Mouse (Mus musculus) liver, embryonic 14.5 days (tissue): Measurements from ENCODE around the gene Qrich1. TPM values are rescaled to one million over a fixed set of nuclear protein-coding genes. Genes with fewer than 3 reads are reported as not detected.

Experiments used
- ATAC-seq: fragments of 200-750 bp; cut with Nextera tagmentation; 2 replicates; pipeline ENCODE4 v1.8.0; 2017; ENCODE audit warnings: moderate number of reproducible peaks, mild to moderate bottlenecking, moderate library complexity; ENCODE audit not compliant: insufficient read depth
- DNase-seq, 3 experiments: peaks; one replicate each; pipeline ENCODE4 v3.0.0-alpha.2; 2012 to 2013; ENCODE audit warnings: low read depth in 3 of 3, low spot score in 3 of 3
- H3K27ac ChIP-seq: fragments of 300-500 bp; sonication (generic); 2 replicates; pipeline ENCODE4 v1.5.1; 2014; ENCODE audit warnings: moderate library complexity, mild to moderate bottlenecking, control low read depth, inconsistent platforms
- H3K27me3 ChIP-seq: fragments of 300-500 bp; sonication (generic); 2 replicates; pipeline ENCODE4 v1.6.1; 2014; ENCODE audit warnings: mild to moderate bottlenecking, low read length, moderate library complexity; ENCODE audit not compliant: control insufficient read depth, insufficient read depth
- H3K36me3 ChIP-seq: fragments of 300-500 bp; sonication (generic); replicated peaks from 2 replicates; pipeline ENCODE4 v1.6.1; 2014; ENCODE audit warnings: low read depth; ENCODE audit not compliant: control insufficient read depth, insufficient read depth
- H3K4me1 ChIP-seq, 2 experiments: fragments of 200-500 bp in 1 of 2; fragments of 300-500 bp in 1 of 2; sonication (generic) in 1 of 2; replicated peaks; 2 replicates each; pipeline ENCODE4 v1.6.1; 2012 to 2014; ENCODE audit warnings: antibody characterized with exemption in 1 of 2, inconsistent platforms in 1 of 2, low read length in 1 of 2; ENCODE audit not compliant: control insufficient read depth in 2 of 2, insufficient read depth in 2 of 2
- H3K4me2 ChIP-seq: fragments of 300-500 bp; sonication (generic); 2 replicates; pipeline ENCODE4 v1.6.1; 2014; ENCODE audit warnings: low read depth, mild to moderate bottlenecking, control low read depth, moderate library complexity
- H3K4me3 ChIP-seq, 2 experiments: fragments of 200-500 bp in 1 of 2; fragments of 300-500 bp in 1 of 2; sonication (generic) in 1 of 2; 2 replicates each; pipeline ENCODE4 v1.5.1; 2012 to 2014; ENCODE audit warnings: low read depth in 2 of 2, low read length in 2 of 2, mild to moderate bottlenecking in 2 of 2, control low read depth in 1 of 2, inconsistent platforms in 1 of 2, moderate library complexity in 1 of 2; ENCODE audit not compliant: insufficient read depth in 1 of 2
- H3K9ac ChIP-seq: fragments of 300-500 bp; sonication (generic); replicated peaks from 2 replicates; pipeline ENCODE4 v1.6.1; 2014; ENCODE audit warnings: mild to moderate bottlenecking, control low read depth, moderate library complexity
- H3K9me3 ChIP-seq: fragments of 300-500 bp; sonication (generic); 2 replicates; pipeline ENCODE4 v1.6.1; 2016; ENCODE audit warnings: low read length, mixed read lengths; ENCODE audit not compliant: control insufficient read depth
- CTCF ChIP-seq: IDR thresholded peaks from 2 replicates; pipeline ENCODE4 v1.5.1; 2016; ENCODE audit warnings: antibody characterized with exemption, low read depth, control low read depth
- EP300 ChIP-seq: IDR thresholded peaks from 2 replicates; pipeline ENCODE4 v1.6.1; 2016; ENCODE audit warnings: antibody characterized with exemption, low read depth
- WGBS: fragments of 180-500 bp; shearing (Covaris S2); extraction: QIAGEN DNeasy Blood & Tissue Kit; methylation state at CpG from one replicate; pipeline ENCODE4 v1.1.7; 2014; ENCODE audit not compliant: insufficient replicate concordance; 5-methylcytosine and 5-hydroxymethylcytosine counted together
- polyA plus RNA-seq, 2 experiments: library from polyadenylated mRNA; depleted of rRNA in 1 of 2; stranded (reverse) in 1 of 2; unstranded in 1 of 2; fragments of >200 nt; fragmentation: Nextera tagmentation in 1 of 2; extraction: Ambion mirVana in 1 of 2; gene quantifications; 2 replicates each; pipeline versions ENCODE4 v1.2.1 to v1.2.3; 2012 to 2014

Qrich1 gene
- polyA plus RNA-seq, 2 experiments: 39.8 to 40.6 TPM

DNA sequence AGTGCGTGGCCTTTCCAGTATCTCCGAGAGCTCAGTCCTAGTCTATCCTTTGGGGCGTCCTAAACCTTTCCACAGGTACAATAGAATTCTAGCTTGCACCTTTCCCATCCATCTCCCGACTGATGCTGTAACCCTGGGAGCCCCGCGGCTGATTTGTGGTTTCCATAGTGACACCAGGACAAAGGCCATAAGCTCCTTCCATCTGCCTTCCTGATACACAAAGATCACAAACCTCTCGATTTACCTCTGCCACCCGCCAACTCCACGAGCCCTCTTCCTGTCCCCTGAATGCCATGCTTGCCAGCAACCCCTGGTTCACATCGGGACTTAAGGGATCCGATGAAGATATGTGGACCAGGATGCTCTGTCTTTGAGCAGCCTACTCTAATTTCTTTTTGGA is 37.4 kb upstream of the Qrich1 start:
- H3K4me3 ChIP-seq: no peak overlapping the region; a peak in 1 of 4 replicates
- WGBS: 32% methylated on average over 11 of the region's 11 CpGs

DNA sequence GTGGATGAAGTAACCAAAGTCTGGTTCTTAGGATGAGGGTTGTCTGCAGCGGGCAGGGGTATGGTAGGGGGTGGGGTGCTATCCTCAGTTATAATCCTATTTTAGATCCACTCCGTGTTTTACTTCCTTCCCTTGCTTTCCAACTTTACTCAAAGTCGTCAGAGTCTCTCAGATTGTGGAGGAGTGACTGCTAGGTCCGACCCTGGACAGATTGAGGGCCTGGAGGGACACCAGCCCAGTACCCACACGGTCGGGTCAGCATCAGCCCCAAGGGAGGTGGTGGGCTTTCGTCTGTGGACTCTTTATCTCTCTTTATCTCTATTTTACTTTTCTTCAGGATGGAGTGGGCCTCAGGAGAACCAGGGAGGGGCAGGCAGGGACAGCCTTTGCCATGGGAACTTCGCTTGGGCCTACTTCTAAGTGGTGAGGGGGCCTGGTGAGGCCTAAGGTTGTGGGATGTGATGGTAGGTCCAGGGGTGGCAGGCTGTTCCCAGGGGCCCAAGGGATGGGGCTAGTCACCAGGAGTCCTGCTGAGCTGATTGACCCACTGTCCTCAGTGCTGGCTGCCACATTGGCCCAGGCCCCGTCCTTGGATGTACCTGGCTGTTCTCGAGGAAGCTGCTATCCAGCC is 36.8 kb upstream of the Qrich1 start, which contains the start of gene Lamb2:
Gene Lamb2, plus strand, starts transcription at position 16 of the 631 bp plus-strand sequence.
- no peak for ATAC-seq
- peak within 1 kb of the TSS; percentile 50 to 61 for H3K4me3 ChIP-seq
- no peak within 1 kb of the TSS; the same call in 1 of the 2 replicates for H3K9ac ChIP-seq
- H3K4me1 ChIP-seq: peaks cover 0 to 6% of the 10 kb centered on the region in 2 experiments; a peak in 1 of 4 replicates
- peak within 1 kb of the TSS; percentile 50 for H3K4me2 ChIP-seq
- no peaks in the 10 kb centered on the region for H3K36me3 ChIP-seq
- no peak within 1 kb of the TSS for H3K27ac ChIP-seq
- DNase-seq: no peak
- WGBS: 29% methylated on average over 10 of the region's 10 CpGs
- TF ChIP-seq EP300: no peak
- TF ChIP-seq CTCF: no peak
- no peaks in the 10 kb centered on the region; the same call in 1 of the 2 replicates for H3K27me3 ChIP-seq
- no peaks in the 10 kb centered on the region for H3K9me3 ChIP-seq

More for the DNA sequence above, 37.4 kb upstream of the Qrich1 start:
- no peak for TF ChIP-seq EP300
- no peak for TF ChIP-seq CTCF
- H3K9me3 ChIP-seq: no peaks in the 10 kb centered on the region
- DNase-seq (no peak), ATAC-seq (no peak)
- H3K4me1 ChIP-seq: peaks cover 0 to 6% of the 10 kb centered on the region in 2 experiments; a peak in 1 of 4 replicates
- H3K9ac ChIP-seq: no peak overlapping the region
- no peaks in the 10 kb centered on the region for H3K36me3 ChIP-seq
- peak overlapping the region; percentile 50 for H3K4me2 ChIP-seq
- H3K27me3 ChIP-seq: no peaks in the 10 kb centered on the region; the same call in 1 of the 2 replicates
- H3K27ac ChIP-seq: no peak overlapping the region

DNA sequence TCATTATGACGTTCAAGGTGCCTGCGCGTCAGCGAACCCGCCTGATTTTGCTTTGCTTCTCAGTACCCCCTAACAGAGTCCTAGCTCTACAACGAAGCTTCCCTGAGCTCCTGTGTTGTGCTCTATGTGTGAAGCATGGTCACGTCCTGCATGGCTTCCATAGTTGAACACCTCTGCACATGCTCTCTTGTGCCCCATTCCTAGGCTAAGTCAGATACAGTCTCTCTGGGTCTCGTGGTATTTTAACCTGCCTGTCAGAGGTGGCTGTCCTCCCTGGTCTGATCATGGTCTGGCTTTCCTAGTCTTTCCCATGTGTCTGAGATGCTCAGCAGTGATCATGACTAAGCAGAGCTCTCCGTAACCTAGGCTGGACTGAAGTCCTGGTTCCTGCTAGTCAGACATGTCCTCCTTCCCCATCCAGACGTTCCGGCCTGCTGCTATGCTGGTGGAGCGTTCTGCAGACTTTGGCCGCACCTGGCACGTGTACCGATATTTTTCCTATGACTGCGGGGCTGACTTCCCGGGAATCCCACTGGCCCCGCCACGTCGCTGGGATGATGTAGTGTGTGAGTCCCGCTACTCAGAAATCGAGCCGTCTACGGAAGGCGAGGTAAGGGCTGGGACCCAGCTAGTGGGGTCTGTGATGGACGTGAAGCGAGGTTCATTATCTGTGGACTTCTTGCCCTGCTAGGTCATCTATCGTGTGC is 35.6 kb upstream of the Qrich1 start:
- Histone ChIP-seq H3K36me3 (no peaks in the 10 kb centered on the region), H3K4me2 (no peak overlapping the region), H3K27ac (no peak overlapping the region), H3K9ac (no peak overlapping the region), H3K9me3 (no peaks in the 10 kb centered on the region), H3K4me1 (peaks cover 0 to 6% of the 10 kb centered on the region in 2 experiments; a peak in 1 of 4 replicates), H3K27me3 (no peaks in the 10 kb centered on the region; the same call in 1 of the 2 replicates), H3K4me3 (no peak overlapping the region)
- DNase-seq (no peak), ATAC-seq (no peak)
- WGBS: 82% methylated on average over 28 of the region's 28 CpGs
- TF ChIP-seq CTCF (no peak), EP300 (no peak)

DNA sequence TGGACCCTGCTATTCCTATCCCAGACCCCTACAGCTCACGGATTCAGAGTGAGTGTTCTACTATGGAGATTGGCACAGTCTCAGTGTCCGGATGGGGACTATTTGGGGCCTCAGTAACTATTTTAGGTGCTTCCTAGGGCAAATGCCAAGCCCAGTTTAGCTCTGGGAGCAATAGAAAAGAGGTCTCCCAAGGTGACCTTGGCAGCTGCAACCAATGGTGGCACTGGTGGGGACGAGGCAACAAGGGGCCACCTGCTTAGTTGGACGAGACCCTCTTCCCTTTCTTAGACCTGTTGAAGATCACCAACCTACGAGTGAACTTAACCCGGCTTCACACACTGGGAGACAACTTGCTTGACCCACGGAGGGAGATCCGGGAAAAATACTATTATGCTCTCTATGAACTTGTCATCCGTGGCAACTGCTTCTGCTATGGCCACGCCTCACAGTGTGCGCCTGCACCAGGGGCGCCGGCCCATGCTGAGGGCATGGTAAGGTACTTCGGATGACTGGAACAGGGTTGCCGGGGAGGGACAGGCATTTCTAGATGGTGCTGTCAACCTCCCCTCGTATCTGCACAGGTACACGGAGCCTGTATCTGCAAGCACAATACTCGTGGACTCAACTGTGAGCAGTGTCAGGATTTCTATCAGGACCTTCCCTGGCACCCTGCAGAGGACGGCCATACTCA is 34.9 kb upstream of the Qrich1 start:
- ATAC-seq (no peak), DNase-seq (no peak)
- no peak overlapping the region for H3K4me3 ChIP-seq
- peaks cover 0 to 6% of the 10 kb centered on the region in 2 experiments; a peak in 1 of 4 replicates for H3K4me1 ChIP-seq
- TF ChIP-seq EP300: no peak
- no peak for TF ChIP-seq CTCF
- H3K36me3 ChIP-seq: no peaks in the 10 kb centered on the region
- H3K27ac ChIP-seq: no peak overlapping the region
- 73% methylated on average over 19 of the region's 19 CpGs for WGBS
- H3K4me2 ChIP-seq: no peak overlapping the region
- no peaks in the 10 kb centered on the region for H3K9me3 ChIP-seq
- H3K27me3 ChIP-seq: no peaks in the 10 kb centered on the region; the same call in 1 of the 2 replicates
- no peak overlapping the region for H3K9ac ChIP-seq
